Mouse (Mus musculus): ENCODE measurements around the gene Grid1.

The Grid1 gene

DNA sequence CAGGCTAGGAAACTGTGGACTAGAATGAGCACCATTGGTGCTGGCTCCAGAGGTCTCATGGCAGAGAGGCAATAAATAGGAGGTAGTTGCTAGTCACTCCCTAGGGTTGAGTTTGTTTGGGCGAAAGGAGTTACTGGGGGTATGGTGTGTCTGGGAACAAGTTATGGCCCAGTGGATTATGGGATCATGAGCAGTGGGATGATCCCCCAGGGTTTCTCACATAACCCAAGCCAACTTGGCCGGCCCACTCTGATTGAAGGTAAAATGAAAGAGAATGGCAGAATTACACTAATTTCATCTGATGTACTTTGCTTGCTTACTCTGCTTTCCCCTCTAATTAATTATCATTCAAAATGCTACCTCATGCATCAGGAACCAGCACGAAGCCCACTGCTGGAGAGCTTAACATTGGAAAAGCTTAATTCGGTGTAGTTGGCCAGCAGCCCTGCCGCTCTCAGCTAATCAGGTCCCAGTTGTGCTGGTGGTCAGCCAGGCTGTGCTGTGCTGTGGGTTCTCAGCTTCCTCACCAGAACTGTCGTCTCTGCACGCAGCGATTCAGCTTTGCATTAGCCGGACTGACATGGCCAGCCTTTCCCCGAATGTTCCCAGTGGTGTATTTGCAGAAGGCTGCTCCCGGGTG, 207.7 kb downstream of the Grid1 start:
- no peak for DNase-seq

DNA sequence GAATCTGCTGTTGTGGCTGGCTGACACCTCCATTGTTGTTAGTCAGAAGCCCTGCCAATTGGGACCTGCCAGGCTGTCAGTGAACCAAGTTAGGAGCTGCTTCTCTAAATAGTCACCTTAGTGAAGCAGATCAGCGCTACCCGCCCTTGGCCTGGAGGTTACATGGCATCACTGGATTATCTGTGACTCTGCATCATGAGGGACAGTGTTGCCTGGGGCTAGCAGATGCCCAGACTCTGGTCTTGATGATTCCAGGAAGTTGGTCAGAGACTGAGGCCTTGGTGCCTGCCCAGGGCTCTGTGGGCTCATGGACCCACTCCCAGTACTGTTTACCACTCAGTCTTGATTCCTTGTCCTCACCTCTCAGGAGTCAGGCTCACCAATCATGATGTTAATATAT, 209.7 kb downstream of the Grid1 start:
- DNase-seq = no peak

DNA sequence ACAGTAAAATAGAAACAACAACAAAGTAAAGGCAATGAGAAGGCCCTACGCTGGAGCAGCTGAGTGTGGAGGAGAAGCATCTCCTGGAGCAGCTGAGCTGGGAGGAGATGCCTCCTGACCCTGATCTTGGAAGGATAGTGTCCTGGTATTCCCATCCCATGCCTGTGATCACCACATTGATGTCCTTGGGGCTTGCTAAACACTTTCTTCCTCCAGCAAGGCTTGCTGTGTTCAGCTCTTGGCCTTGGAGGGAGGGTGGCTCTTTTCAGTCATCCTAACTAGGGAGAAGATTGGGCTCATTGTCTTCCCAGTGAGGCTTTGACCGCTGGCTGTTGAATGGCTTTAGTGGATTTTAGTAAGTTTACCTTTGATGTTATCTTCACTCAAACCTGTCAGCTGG, 210.4 kb downstream of the Grid1 start:
- no peak for DNase-seq

DNA sequence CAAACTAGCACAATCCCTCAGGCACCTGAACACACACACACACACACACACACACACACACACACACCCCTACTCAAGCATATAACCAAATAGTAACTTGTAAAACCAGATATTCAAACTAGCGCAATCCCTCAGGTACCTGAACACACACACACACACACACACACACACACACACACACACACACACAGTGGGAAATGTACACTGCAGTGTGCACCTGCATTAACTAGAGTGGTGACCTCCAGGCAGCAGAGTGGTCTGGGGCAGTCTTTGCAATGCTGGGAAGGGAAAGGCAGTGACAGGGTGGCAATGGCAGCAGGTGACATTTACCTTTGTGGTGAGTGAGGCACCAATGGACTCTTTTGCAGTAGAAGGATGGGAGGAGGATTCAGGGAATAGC, 212.4 kb downstream of the Grid1 start:
- peak; percentile 4 for DNase-seq

DNA sequence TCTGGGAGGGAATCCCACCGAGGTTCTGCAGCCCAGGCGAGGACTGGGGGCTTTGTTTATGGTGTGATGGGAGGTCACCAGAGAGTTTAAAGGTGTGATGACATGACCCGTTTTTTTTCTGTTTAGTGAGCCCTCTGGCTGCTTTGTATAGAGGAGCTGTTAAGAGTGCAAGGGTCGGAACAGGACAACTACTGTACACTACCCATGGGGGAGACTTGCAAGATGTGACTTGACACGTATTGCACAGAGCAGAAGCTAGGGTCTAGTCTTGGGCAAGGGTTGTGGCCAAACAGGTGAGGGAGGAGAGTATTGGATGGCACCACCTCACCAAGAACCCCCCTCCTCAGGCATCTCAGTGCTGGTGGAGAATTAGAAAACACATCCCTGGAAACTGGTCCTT, 224.4 kb downstream of the Grid1 start:
- no peak for DNase-seq

DNA sequence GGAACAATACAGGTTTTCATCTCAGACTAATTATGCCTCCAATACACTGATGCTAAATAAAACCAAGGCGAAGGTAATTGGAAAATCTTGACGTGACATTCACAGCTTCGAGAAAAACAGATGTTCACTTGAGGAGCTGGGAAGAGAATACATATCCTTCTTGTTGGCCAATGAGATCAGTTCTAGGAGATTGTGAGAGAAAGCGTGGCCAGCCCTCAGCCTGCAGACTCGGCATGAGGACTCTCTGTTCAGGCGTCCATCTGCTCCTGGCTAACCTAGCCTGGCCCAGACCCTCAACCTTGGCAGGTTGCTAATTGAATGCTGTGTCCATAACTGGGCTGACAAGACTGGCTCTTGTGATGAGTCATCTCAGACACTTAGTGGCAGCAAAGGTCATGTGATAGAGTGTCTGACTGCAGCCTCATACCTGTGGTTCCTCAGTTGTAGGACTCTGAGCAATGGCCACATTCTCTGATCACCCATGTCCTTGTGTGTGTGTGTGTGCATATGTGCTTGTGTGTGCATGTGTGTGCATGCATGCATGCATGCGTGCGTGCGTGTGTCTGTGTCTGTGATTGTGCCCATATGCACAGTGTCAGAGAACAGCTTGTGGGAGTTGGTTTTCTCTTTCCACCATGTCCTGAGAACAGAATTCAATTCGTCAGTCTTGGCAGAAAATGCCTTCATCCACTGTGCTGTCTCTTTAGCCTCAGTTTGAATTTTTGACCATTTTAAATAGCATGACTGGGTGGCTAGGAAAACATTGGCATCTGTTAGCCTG, 225.2 kb downstream of the Grid1 start:
- no peak for DNase-seq

DNA sequence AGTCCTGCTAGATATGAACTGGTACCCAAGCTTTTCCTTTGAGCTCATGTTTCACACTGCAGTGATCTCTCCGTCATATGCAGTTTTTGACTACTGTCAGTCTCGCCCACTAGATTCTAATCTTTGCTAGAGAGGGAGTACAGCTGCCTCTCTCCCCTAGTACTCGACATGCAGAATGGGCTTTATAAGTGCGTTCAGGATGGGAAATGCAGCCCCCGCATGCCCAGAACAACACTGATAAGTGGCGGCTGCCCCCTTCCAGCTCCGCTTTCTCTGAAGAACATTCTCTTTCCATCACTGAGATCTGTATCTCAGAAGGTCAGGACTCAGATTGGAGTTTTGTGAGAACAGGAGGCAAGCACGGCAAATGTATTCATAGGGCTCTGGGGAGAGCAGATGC, 229.3 kb downstream of the Grid1 start:
- DNase-seq = no peak

DNA sequence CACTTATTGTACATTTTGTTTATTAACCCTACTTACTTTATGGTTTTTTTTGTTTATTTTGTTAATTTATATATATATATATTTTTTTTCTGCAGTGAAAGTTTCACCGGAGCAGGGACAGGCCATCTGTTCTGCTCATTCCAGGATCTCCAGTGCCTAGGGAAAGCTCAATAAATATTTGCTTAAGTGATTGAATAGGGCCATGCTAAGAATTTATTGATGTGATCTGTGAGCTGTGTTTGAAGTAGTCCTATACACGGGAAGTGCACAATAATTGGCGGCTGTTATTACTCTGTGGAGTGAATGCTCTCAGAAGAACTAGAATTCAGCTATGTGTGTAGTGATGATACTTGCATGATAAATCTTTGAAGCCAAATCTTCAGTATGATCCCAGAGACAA, 234.2 kb downstream of the Grid1 start:
- DNase-seq = no peak

DNA sequence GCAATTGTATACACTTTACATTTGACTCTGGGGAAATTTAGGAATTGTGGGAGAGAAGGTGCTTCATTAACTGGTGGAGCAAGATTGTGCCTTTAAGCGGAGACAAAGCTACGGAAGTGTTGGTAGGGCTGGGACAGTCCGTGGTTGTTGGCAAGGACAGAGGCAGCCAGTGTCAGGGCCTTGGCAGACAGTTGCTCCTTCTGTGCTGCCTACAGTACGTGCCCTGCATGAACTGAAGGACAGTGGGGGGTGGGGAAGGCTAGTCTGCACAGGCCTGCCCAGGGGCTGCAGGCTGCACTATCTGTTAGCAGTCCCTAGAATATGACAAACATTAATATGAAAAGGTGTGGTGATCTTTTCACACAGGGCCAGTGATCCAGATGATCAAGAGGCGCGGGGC, 254.7 kb downstream of the Grid1 start:
- no peak for DNase-seq

DNA sequence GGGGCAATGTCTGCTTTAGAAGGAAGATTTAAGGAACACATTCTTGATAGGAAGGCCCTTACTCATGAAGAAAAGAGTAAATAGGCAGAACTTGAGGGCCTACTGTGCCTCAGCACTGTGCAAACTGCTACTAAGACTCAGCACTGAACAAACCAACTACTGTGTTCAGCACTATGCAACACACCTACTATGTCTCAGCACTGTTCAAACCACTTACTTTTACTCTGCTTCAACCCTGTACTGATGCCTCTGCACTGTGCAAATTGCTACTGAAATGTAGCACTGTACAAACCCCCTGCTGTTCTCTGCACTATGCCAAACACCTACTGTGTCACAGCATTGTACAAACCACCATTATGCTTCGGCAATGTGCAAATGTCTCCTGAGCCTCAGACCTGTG, 260.0 kb downstream of the Grid1 start:
- no peak for DNase-seq

DNA sequence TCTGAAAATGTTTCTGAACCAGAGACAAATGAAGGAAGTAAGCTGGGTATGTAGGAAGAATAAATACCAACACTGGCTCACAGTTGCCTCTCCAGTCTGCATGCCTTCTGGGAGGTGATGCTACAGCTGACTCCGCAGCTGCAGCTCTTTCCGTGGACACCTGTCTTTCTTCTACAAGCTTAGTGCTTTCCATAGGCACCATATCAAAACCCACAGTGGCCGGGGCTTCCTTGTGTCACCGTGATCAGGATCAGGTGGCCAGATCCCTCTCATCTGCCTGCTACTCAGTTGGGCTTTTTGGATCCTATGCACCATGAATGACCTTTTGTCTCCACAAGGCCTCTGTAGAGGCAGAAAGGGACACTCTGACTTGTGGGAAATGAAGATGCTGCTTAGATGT, 272.7 kb downstream of the Grid1 start:
- no peak for DNase-seq

DNA sequence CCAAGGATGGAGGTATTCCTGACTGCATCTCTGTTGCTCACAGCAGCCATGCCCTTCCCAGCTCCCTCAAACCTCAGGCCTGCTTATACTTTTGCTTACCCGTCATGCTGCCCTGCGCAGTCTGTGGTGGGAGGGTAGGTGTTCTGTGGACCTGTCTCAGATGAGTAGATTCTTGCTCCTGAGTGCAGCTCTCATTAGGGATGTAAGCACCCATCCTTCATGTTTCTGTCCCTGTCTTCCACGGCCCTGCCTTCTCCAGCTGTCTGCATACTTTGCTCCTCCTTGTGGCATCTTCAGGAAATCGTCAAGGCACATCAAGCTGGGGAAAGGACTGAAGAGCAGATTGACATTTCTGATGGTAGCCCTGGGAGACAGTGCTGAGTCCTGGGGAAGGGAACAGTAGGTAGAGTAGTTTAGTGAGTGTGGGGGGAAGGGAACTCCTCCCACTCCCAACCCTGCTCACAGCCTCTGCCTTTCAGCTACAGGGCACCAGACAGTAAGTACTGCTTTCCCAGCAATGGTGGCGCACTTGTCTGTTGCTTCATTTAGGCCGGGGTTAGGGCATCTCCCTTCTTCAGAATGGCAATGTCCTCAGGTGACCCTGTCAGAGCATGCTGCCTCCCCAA, 273.8 kb downstream of the Grid1 start:
- DNase-seq = no peak

DNA sequence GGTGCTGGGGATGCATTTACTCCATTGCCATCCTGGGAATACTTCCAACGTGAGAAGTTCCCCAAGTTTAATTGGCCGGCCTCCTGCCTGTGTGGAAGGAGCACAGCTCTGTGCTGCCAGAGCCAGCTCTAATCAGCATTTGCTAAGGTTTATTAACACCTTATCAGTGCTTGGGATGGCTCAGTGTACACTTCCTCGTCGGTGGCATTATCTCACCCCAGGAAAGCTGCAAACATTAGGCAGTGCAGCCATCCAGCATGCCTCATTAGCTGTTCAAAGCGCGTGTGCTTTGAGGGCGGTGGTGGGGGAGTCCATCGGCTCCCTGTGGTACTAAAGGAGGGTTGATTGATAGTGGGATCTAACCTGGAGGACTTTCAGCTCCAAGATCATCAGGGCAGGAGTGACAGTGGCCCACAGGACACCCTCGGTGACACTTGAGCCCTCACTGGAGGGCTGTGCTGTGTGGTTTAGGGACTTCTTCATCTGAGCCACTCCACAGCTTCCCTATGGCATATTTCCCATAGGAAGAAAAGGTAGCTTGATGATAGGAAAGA, 275.7 kb downstream of the Grid1 start:
- no peak for DNase-seq

DNA sequence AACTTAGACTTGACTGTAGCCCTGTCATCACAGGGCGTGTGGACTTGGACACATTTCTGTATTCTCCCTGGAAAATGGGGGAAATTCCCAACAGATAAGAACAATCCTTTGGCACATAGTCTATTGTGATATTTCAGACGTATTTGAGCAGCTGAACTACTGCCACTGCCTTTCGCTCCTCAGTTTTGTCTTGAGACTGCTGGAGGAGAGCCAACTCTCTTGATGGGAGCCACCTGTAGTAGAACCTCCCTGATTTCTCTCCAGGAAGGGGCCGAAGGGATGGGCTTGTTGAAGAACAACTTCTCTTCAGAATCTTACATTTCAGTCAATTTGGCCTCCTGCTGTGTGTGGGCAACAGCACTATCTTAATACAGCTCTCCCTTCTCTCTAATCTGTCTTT, 276.2 kb downstream of the Grid1 start:
- DNase-seq = peak; percentile 8

DNA sequence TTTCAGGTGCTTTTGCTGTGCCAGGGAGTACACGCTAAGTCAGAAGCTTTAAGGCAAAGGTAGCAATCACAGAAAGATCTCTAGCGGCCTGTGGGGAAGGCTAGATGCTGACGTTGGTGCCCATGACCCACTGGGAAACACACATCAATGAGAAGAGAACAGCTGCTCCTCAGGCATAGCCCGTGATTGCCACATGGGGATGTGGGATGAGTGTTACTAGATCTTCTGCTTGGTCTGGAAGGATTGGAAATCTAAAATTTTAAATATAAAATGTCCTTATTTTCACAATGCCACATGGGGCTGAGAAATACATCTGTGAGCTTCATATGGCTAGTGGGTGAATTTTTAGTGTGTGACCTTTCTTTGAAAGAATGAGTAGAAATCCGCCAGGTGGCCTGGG, 277.3 kb downstream of the Grid1 start:
- no peak for DNase-seq

DNA sequence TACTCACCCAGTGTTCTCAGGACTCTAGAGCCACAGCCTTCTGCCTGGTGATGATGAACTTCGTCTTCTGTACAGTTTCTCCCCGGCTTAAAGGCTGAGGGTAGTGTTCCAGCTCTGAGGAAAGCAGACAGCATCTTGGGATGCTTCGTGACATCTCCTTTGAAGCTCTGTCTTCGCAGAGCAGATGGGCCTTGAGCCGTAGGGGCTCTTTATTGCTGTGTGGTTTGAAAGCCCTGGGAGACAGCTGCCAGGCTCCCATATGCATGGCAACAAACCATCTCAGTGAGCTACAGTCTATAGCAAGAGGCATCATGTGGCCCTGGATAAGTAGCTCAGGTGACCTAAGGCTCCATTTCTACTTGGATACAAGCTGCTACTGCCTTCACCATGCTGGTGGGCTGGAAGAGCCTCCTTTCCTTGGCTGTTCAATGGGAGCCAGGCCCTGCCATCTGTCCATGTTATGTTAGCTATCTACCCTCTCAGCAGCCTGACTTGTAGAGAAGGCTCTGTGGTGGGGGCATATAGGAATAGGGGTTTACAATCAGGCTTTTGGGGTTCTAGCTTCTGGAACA, 283.8 kb downstream of the Grid1 start:
- DNase-seq = no peak

DNA sequence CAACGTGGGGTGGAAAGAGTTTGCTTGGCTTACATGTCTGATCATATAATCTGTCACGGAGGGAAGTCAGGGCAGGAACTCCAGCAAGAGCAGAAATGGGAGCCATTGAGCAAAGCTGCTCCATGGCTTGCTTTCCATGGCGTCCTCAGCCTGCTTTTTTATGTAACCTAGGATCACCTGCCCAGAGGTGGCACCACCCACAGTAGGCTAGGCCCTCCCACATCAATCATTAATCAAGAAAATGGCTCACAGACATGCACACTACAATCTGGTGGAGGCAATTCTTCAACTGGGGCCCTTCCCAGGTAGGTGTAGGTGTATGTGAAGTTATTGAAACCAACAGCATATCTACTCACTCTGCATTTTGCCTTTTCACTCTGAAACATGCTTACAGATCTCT, 287.7 kb downstream of the Grid1 start:
- no peak for DNase-seq

DNA sequence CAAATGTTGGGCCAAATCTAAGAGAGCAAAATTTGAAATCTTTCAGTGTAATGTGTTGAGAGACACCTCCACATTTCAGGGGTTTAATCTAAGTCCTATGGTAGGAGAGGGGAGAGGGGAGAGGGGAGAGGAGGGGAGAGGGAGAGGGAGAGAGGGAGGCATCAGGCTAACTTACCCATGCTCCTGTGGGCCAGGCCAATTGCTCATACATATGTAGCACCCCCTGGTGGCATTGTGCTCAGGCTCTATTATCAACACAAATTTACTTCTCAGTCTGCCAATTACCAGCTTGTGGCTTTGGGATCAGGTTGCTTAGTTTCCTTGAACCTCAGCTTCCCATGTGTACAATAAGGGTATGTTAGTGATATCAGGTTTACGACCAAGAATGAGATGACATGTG, 291.0 kb downstream of the Grid1 start:
- DNase-seq = peak; percentile 50

DNA sequence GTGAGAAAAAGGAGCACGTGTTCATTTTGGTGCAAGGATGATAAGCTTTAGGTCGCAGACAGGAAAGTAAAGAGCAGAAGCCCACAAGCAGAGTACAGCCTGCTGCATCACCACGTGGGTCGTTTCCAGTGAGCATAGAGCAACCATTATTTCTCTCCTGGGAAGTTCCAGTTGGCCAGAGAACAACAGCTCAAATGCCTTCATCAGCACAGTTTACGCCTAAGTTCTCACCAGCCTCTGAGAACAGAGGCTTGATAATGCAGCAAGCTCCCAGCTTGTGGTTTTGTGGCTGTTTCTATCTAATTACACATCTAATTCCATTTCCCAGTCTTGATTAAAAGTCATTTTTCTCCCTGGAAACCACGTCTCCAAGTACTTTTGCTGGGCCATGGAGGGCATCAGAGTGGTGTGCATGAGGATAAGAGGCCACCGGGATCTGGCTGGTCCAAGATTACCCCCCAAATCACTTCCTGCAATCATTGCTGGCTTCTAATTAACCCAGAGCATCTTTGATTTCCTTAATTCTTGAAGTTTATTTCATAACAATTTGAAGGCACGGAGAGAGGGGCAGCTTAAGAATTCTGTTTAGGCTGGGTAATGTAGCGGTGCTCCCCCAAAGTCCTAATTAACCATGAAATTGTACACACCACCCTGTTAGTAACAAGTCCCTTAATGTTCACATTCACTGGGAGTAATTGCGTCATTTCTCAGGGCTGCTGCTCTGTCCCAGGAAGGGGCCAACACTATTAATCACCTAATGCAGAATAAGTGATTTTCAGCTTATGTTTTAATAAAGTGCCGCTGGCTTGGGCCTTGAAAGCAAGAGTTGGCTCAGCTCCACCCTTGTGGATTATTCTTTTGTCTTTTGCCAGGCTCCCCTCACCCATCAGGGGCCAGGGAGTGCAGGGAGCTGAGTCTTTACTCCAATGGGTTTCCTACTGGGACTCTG, 292.7 kb downstream of the Grid1 start:
- DNase-seq = no peak

DNA sequence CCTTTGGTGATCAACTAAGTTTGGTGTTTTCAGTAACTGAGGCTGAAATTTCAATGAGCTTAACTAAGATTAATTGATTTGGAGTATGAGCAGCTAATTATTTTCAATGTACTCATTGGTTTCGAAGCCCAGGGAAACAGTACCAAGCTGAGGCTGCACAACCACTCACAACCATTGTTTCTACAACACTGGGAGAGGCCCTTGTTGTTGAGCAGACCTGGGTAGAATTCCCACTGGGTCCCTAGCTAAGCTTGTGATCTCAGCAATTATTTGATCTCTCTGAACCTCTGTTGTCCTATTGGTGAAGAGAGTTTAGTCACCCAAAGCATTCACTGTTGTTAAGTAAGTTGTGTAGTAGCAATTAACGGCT, 293.4 kb downstream of the Grid1 start:
- DNase-seq = no peak

DNA sequence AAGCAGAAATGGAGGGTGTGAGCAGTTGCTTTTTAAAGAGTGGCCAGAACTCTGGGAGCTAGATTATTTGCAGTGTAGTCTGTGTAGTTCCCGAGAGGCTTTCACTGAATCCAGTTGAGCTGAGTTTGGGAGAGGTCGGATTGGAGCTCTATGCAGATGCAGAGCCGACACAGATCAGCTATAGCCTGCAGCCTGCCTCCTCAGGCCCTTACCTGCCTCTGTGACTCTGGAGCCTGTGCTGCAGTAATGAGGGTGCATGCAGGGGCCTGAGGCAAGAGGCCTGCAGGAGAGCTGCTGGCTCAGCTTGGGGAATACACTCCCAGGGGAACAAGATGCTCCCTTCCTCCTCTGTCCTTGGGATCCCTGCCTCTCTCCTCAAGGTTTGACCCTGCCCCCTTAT, 296.0 kb downstream of the Grid1 start:
- DNase-seq = no peak

DNA sequence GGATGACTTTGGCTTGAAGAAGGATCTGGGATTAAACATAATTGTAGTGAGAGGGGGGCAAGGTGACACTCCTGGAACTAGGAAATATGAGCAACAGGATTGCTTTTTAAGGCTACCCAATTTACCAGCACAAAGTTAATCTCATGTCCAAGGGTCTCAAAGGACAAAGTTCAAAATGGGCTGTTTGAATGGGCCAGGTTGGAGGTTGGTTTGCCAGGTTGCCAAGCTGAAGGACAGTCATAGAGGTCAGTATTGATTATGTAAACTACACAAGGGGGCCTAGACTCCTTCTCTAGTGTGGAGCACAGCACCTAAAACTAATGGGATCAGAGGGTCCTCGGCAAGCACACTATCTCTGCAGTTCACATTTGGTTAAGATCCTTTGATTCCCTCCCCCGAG, 300.2 kb downstream of the Grid1 start:
- DNase-seq = no peak

DNA sequence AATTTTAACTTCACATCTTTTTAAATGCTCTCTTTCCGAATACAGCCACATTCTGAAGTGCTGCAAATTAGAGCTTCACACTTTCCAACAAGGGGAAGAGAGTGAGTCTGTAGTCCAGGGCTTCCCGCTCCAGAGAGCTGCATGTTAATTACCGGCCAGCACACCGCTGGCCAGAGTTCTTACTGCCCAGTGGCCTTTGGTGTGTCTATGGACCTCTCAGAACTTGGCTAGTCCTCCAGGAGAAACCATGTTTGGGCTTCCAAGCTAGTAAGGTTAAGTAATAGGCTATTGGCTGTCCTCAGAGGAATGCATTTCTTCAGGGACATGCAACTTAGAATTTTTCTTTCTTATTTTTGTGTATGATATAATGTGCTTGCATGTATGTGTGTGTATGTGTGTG, 301.0 kb downstream of the Grid1 start:
- no peak for DNase-seq

Measured in lung, postnatal 36 days (tissue).